Mouse (Mus musculus) bone marrow macrophage, adult 2 months (primary cell): ENCODE measurements around the gene Vps37c. TPM values are rescaled to one million over a fixed set of nuclear protein-coding genes. Genes with fewer than 3 reads are reported as not detected.

Source experiments
- H3K27ac ChIP-seq: 2 replicates; pipeline ENCODE4 v1.5.1; 2012; ENCODE audit warnings: low read depth, low read length; ENCODE audit not compliant: insufficient read depth
- H3K4me1 ChIP-seq: 2 replicates; pipeline ENCODE4 v1.6.1; 2012; ENCODE audit warnings: low read length; ENCODE audit not compliant: control insufficient read depth, insufficient read depth
- H3K4me3 ChIP-seq: 2 replicates; pipeline ENCODE4 v1.5.1; 2012; ENCODE audit warnings: mild to moderate bottlenecking, low read length, moderate library complexity; ENCODE audit not compliant: insufficient read depth
- CTCF ChIP-seq: IDR thresholded peaks from 2 replicates; pipeline ENCODE4 v1.5.1; 2012; ENCODE audit warnings: low read depth, mild to moderate bottlenecking, low read length, moderate library complexity
- POLR2A ChIP-seq: IDR thresholded peaks from 2 replicates; pipeline ENCODE4 v1.6.1; 2012; ENCODE audit warnings: mild to moderate bottlenecking, low read depth, low read length, borderline replicate concordance
- polyA plus RNA-seq: library from polyadenylated mRNA; stranded (reverse); fragments of >200 nt; gene quantifications from 2 replicates; pipeline ENCODE4 v1.2.4, GENCODE M21; 2012; ENCODE audit not compliant: missing spikeins, insufficient read depth, insufficient read length

Gene Vps37c
- polyA plus RNA-seq, 1 experiment: 39.9 TPM

GRCm38 (mm10) chr19:10735061-10735460 lies 46.5 kb downstream of the Vps37c start:
- TF ChIP-seq POLR2A (no peak), CTCF (no peak)
- Histone ChIP-seq H3K27ac (no peak overlapping the region), H3K4me3 (no peak overlapping the region), H3K4me1 (peaks cover 17% of the 10 kb centered on the region)

- TF ChIP-seq CTCF: no peak
- no peak for TF ChIP-seq POLR2A
- Histone ChIP-seq H3K4me3 (no peak overlapping the region), H3K4me1 (peaks cover 24% of the 10 kb centered on the region), H3K27ac (no peak overlapping the region)
These were observed 47.3 kb downstream of the Vps37c start for GRCm38 (mm10) chr19:10735861-10736260.

- TF ChIP-seq POLR2A (no peak), CTCF (no peak)
- Histone ChIP-seq H3K4me1 (peaks cover 42% of the 10 kb centered on the region), H3K27ac (no peak overlapping the region), H3K4me3 (no peak overlapping the region)
These were observed 49.5 kb downstream of the Vps37c start for GRCm38 (mm10) chr19:10738038-10738437.

- no peak for TF ChIP-seq POLR2A
- TF ChIP-seq CTCF: no peak
- peaks cover 43% of the 10 kb centered on the region for H3K4me1 ChIP-seq
- no peak within 1 kb of the TSS for H3K4me3 ChIP-seq
- peak within 1 kb of the TSS; percentile 33 for H3K27ac ChIP-seq
These were observed 50.3 kb downstream of the Vps37c start, which contains the start of gene Cd5 for GRCm38 (mm10) chr19:10738811-10739210. Gene Cd5, minus strand, starts transcription at chr19:10739002.

GRCm38 (mm10) chr19:10739916-10740315 lies 51.4 kb downstream of the Vps37c start:
- no peak overlapping the region for H3K27ac ChIP-seq
- H3K4me1 ChIP-seq: peaks cover 44% of the 10 kb centered on the region
- TF ChIP-seq CTCF (no peak), POLR2A (no peak)
- no peak overlapping the region for H3K4me3 ChIP-seq

- Histone ChIP-seq H3K4me3 (no peak overlapping the region), H3K27ac (no peak overlapping the region), H3K4me1 (peaks cover 48% of the 10 kb centered on the region)
- TF ChIP-seq POLR2A: no peak
- no peak for TF ChIP-seq CTCF
These were observed 52.3 kb downstream of the Vps37c start for GRCm38 (mm10) chr19:10740641-10741440.

GRCm38 (mm10) chr19:10742145-10742544 lies 53.6 kb downstream of the Vps37c start:
- Histone ChIP-seq H3K4me1 (peaks cover 48% of the 10 kb centered on the region), H3K4me3 (no peak overlapping the region), H3K27ac (no peak overlapping the region)
- no peak for TF ChIP-seq CTCF
- TF ChIP-seq POLR2A: no peak

- Histone ChIP-seq H3K27ac (no peak overlapping the region), H3K4me1 (peaks cover 48% of the 10 kb centered on the region), H3K4me3 (no peak overlapping the region)
- TF ChIP-seq CTCF (no peak), POLR2A (no peak)
These were observed 54.0 kb downstream of the Vps37c start for GRCm38 (mm10) chr19:10742565-10742964.

- TF ChIP-seq CTCF: no peak
- TF ChIP-seq POLR2A: no peak
- peaks cover 14% of the 10 kb centered on the region for H3K4me1 ChIP-seq
- H3K27ac ChIP-seq: no peak overlapping the region
- H3K4me3 ChIP-seq: no peak overlapping the region
These were observed 58.6 kb downstream of the Vps37c start for GRCm38 (mm10) chr19:10747182-10747581.

GRCm38 (mm10) chr19:10747718-10748117 lies 59.2 kb downstream of the Vps37c start:
- Histone ChIP-seq H3K4me3 (no peak overlapping the region), H3K4me1 (peaks cover 9% of the 10 kb centered on the region), H3K27ac (no peak overlapping the region)
- TF ChIP-seq POLR2A (no peak), CTCF (no peak)

GRCm38 (mm10) chr19:10748401-10749102 lies 60.0 kb downstream of the Vps37c start:
- Histone ChIP-seq H3K27ac (no peak overlapping the region), H3K4me1 (peaks cover 5% of the 10 kb centered on the region; the same call in 1 of the 2 replicates), H3K4me3 (no peak overlapping the region)
- TF ChIP-seq CTCF (no peak), POLR2A (no peak)
